Mouse (Mus musculus): ENCODE measurements around the gene Spem2.
"Not testable (repeated sequence)": the region's sequence is repeated elsewhere in the genome, so short reads cannot be mapped to it uniquely, and the experiment has no call there.

The Spem2 gene

DNA sequence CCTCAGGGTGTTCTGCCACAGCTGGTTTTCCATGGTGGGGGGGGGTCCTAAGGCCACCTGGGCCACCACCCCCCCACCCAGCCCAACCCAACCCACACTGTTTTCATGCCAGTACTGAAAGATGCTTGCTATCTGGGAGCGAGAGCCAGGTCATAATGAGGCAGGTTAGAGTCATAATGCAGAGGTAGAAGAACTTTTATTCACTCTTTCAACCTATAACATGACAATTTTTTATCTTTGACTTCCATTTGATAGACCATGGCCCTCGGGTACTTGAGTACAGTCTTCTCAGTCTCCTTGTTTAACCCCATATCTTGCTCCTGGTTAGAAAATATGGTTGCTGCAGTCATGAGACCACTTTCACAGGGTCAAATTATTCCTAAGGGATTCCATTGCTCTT lies at the start of gene Spem2:
TSS of gene Spem2 (minus strand) at position 101 of the 400 bp plus-strand sequence.
- no peak for DNase-seq (ENCODE audit: low spot score in 2 of 2)

DNA sequence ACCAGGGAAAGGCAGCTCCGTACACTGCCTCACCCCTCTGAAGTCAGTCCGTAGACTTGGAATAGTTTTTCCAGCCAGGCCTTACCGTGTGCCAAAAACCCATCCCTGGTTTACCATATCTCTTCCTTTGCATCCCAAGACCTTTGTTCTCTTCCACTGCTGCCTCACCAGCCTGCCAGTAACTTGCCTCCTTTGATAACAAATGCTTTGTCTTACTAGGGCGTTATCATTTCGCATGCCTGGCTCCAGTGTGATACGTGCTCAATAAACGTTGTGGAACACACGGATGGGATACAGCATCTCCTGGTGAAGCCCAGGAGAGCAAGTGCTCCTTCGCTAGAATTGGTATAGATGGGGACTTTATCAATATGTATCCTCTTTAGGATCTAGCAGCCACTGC lies 49.1 kb upstream of the Spem2 start:
- no peak for DNase-seq (ENCODE audit: low spot score in 2 of 2)

DNA sequence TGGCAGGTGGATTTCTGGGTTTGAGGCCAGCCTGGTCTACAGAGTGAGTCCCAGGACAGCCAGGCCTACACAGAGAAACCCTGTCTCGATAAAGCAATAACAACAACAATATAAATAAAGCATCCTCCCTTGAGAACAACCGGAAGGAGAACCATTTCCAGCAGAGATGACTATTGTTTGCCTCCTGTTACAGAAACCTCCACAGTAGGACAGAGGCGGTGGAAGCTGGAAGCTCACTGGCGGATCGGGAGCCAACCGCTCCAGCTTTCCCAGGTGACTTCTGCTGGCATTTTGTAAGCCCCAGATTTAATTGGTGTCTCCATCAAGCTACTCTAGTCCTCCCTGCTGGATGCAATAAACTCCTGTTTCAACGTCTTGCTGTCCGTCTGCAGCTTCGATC lies 47.3 kb upstream of the Spem2 start:
- no peak for DNase-seq (ENCODE audit: low spot score in 2 of 2)

DNA sequence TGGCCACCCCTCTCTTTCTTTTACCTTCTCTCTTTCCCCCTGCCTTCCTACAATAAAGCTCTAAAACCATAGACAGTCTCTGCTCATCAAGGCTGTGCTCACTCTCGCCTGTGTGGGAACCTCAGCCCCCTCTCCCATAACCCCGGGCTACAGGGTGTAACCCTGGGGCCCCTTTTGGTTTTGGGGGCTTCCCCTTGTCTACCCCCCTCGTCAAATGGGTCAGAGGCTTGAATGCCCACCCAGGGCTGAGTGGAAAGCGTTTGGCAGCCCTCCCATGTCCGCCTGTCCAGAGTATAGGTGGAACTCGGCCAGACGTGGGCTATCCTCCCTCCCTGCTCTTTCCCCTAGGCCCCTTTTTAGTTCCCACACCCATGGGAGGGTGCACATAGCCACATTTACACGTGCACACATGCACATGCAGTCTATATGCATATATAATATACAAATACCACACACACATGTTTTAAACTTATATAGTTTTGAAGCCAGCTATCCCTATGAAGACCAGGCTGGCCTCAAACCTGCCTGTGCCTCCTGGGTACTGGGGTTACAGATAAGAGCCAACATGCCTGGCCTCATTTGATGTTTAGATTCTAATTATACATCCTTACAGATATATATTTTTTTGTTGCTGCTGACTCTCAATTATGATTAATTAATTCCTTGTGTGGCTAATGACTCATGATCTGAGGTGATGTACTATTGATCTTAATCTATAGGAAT lies 46.0 kb upstream of the Spem2 start:
- no peak for DNase-seq (ENCODE audit: low spot score in 2 of 2)

DNA sequence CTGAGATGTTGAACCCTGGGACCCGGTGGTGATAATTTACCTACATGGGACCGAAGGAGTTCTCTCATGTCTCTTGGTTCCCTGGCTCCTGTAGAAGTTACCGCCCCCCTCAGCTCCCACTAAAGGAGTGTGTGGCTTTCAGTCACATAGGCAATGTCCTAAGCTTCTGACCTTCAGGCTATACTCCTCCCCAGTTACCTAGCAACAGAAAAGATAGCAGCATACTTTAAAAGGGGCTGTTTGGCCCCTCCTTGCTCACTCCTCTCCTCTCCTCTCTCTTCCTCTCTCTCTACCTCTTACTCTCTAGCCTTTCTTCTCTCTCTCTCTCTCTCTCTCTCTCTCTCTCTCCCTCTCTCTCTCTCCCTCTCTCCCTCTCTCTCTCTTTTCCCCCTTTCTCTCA lies 45.5 kb upstream of the Spem2 start:
- DNase-seq (ENCODE audit: low spot score in 2 of 2), result not testable (repeated sequence)

DNA sequence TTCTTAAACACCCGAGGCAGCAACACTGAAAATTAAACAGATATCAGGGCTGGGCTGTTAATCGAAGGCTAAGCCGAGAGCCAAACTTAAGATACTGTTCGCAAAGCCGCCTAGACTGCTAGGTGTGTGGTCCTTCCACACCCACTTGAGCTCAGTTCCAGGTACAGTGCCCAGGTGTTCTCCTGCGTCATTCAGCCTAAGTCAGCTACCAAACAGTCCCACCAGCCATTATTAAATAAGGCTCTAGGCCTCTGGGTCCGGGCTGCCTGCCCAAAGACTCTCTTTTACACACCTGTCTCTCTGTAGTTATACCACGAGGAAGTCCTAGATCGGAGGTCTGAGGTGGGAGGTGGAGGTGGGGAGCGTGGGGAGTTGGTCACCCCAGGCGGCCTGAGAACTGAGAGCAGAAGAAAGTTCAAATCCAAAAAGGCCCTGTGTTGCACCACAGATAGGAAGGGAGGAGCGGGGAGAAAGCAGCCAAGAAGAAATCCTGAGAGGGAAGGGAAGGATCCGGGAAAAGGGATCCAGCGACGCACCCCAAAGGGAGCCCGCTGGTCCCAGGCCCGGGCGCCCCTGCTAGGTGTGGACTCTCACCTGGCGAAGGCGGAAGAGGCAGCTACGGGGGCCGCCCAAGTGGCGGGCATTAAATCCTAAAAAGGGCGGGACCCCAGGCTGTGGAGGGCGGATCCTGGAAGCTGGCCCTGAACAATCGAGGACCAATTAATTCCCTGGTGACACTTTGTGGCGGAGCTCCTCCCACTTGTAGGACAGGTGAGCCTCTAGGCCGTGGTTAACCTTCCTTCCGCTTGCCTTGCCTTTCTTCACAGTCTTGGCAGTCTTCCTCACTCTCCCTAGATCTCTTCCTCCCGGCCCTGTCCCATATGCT lies 40.1 kb upstream of the Spem2 start, which contains the start of gene Tnk1:
TSS of gene Tnk1 (minus strand) at position 618 of the 886 bp plus-strand sequence.
- no peak for DNase-seq (ENCODE audit: low spot score in 2 of 2)

DNA sequence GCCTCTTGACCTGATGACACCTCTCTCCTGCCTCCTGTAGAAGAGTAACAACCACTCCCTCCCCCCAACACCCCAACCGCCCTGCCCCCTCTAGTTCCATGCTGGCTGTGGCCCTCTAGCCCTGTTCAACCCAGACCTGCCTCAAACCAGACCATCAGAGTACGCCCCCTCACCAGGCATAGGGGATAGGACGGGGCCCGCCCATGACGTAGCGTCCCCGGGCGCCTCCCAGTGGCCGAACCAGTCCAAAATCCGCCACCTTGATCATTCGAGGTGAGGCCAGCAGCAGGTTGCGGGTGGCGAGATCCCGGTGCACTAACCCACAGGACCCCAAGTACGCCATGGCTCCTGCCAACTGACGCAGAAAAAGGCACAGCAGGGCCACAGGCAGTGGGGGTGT lies 37.1 kb upstream of the Spem2 start:
- no peak for DNase-seq (ENCODE audit: low spot score in 2 of 2)

DNA sequence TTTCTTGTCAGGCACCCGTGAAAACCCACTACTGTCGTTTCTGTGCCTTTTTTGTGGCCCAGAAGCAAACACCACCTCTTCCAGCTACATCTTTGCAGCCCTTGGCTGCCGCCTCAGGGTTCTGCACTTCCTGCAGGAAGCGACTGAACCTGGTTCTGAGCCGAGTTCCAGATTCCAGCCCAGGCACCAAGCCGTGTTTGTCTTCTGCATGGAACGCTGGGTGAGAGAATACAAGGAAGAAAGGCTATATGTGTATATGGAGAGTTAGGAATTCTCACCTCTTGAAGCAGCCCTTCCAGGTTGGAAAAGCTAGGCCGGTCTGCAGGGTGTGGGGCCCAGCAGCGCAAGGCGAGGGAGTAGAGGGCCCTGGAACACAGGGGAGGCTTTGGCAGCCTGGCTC lies 36.4 kb upstream of the Spem2 start:
- DNase-seq (ENCODE audit: low spot score in 2 of 2), result no peak

DNA sequence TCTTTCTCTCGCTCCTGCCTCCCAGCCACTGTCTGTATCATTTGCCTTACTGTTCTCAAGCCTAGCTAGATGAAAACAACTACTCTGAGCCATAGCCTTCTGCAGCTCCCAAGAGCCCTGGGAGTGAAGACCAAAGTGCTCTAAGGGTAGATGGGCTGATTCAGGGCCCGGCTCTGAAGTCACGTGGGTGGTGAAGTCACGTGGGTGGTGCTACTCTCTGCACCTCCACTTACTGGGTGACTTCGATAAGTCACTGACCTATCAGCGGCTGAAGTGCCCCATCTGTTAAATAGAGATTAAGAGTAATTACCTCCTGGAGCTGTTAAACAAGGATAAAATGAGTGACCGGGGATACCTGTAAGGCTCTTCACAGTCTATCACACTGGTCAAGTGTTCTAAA lies 35.7 kb upstream of the Spem2 start:
- no peak for DNase-seq (ENCODE audit: low spot score in 2 of 2)

DNA sequence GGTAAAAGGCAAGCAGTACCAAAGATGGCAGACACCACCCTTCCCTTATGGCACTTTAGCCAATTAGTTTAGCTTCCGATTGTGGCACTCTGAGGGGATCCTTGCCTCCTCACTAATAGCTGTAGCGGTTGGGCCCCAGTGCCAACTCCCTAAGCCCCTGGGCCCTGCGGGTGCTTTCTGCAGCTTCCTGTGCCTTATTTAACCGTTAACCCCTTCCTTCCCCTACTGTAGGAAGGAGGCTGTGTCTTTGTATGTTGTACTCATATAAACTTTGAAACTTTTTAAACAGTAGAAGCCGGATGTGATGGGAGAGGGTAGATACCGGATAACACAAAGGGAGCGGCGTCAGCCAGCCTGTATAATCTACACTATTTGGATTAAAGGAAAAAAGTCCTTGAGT lies 32.5 kb upstream of the Spem2 start:
- DNase-seq (ENCODE audit: low spot score in 2 of 2), result no peak

DNA sequence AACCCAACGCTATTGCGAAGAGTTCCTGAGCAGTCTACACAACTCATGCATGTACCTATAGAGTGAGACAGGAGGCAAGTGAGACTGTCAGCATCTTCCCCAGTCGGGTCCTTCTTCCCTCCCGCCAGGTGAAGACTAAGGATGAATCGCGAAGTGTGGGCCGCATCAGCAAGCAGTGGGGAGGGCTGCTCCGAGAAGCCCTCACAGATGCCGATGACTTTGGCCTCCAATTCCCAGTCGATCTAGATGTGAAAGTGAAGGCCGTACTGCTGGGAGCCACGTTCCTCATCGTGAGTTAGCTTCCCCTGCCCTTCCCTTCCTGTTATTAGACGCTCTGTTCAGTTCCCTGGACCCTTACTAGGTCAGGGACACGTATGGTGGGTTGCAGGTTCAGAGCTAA lies 31.6 kb upstream of the Spem2 start:
- DNase-seq (ENCODE audit: low spot score in 2 of 2), result no peak

DNA sequence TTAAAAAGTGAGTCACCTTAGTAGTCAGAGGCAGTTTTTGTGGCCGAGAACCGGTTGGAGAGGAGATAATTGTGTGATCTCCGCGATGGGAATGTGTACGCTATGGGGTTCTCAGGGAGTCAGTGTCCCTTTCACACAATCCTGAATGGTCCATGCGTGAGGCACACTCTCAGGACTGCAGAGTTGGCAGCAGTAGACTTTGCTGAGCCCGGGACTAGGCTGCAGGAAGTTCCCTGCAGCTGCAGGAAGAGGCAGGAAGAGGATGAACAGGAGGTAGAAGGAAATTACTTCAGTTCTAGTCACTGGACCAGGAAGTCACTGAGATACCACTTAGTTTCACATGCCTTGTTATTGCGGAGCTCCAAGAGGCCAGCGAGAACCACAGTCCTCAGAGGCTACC lies 30.9 kb upstream of the Spem2 start:
- DNase-seq (ENCODE audit: low spot score in 2 of 2), result no peak

DNA sequence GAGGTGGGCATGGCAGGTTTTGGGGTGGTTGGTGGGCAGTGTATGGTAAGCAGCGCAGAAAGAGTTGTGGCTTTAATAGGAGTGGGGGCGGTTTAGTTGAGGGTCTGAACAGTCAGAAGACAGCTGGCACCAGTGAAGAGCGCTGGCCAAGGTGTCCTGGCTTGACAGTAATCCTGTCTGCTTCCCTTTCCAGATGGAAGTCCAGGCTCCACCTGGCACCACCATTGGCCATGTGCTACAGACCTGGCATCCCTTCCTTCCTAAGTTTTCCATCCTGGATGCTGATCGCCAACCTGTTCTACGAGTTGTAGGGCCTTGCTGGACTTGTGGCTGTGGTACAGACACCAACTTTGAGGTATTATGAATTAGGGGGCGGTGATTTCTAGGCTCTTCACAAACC lies 29.8 kb upstream of the Spem2 start:
- no peak for DNase-seq (ENCODE audit: low spot score in 2 of 2)

DNA sequence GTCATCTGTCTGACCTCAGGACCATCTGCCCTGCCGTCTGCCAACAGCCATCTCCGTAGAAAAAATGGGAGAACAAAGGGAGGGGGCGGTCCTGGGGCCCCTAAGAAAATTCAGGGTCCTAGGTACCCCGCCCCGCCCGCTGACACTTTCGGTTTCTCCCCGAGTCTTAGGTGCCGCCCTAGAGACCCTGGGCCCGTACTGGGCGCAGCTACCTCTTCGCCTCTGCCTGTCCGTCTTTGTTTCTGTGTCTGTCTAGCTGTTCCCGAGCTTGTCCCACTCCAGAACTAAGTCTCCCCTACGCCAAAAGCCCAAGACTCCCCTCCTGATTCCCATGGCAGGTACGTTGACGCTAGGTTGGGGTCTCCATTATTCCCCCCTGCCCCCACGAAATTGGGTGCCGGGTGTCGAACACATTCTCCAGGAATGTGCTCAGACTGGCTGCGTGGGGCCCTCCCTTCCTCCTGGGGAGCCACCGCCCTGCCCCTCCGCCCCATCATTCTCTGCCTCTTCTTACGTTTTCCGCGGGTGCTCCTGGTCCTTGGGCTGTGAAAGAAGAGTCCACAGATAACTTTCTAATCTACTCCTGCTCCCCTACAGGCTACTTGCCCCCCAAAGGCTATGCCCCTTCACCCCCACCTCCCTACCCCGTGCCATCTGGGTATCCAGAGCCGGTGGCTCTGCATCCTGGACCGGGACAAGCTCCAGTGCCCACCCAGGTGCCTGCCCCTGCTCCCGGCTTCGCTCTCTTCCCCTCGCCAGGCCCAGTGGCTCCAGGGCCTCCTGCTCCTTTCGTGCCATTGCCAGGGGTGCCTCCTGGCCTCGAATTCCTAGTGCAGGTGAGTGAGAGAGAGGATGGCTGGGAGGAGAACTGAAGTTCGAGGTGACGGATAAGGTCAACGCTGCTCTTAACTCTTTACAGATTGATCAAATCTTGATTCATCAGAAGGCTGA lies 28.7 kb upstream of the Spem2 start:
- no peak for DNase-seq (ENCODE audit: low spot score in 2 of 2)

DNA sequence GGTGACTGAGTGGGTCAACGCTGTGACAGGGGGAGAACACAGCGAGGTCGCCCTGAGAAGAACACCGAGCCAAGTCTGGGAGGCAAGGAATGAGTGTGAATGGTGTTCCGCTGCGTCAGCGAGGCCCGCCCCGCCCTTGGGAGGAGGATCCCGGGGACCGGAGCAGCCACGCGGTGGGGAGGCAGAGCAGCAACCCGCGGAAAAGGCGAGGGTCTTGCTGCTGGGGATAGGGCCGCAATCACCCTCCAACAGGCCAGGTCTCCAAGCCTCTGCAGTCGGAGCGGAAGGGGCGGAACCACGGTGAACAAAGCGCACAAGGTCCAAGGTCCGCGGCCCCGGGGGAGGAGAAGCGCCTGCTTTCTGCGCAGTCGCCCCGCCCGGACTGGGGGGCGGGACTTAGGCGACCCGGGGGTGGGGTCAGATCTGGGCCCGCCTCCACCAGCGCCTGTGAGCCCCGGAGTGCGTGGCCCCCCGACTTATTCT lies 28.0 kb upstream of the Spem2 start, which contains the start of gene Plscr3:
TSS of gene Plscr3 (plus strand) at position 179 of the 483 bp plus-strand sequence.
- DNase-seq (ENCODE audit: low spot score in 2 of 2), result peak; percentile 80 to 83

DNA sequence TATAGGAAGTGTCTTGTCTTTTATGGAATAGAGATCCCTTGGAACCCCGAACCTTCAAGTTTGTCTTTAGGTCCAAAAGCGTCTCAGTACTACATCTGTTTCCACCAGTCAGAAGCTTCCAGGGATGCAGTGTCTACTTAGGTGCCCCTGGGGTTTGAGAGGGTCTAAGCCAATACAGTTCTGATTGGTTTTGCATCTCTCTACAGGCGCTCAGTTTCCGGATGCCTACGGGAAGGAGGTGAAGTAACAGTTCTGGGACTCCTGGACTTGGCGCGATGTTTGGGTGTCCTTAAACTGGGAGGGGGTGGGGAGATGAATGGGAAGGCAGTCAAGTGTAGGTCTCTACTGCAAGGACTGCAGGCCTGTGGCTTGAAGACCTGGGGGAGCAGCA lies 20.4 kb upstream of the Spem2 start:
- DNase-seq (ENCODE audit: low spot score in 2 of 2), result no peak

DNA sequence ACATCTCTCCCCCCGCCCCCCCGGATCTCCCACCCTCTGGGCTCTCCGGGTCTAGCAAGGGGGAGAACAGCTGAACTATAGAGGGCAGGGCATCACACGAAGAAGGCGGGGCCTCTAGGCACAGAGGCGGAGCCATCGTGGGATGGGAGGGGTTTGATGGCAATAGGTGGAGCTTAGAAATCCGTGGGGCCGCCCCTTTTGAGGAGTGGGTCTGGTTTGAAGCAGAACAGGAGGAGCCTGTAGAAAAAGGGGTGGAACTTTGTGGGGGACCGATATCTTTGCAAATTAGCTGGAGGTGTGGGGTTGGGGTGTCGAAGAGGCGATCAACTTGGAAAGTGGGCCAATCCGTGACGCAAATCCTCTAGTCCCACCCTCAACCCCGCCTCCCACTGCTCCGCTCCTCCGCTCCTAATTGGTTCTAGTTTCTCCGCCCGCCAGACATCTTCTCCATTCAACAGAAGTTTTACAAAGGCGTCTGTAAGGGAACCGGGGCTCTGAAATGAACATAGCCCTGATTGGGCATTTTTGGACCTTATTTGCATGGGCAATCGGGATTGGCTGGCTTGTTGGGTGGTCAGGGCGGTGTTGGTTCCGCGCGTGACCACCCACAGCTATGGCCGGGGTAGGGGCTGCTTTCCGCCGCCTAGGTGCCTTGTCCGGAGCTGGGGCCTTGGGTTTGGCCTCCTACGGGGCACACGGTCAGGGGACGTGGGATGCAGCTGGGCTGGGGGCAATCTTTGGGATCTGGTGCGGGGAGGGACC lies 19.9 kb upstream of the Spem2 start, which contains the start of gene Tmem256:
TSS of gene Tmem256 (plus strand) at position 563 of the 762 bp plus-strand sequence.
- peak; percentile 95 to 98 for DNase-seq (ENCODE audit: low spot score in 2 of 2)

DNA sequence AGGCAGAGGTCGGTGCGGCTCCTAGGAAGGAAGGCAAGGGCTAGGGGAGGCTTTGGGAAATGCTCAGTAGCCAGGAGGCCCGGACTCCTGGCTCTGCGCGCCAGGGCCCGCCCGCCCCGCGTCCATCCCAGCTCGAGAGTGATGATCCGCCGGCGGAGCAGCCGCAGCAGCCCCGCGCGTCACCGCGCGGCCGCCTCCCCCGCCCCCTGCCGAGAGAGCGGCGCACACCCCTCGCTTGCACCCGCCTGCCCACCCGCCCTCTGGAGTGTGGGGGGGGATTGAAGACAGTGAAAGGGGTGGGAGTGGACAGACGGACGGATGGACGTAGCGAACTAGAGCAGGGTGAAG lies 19.3 kb upstream of the Spem2 start, which contains the start of gene Nlgn2:
TSS of gene Nlgn2 (minus strand) at position 181 of the 348 bp plus-strand sequence.
- no peak for DNase-seq (ENCODE audit: low spot score in 2 of 2)

DNA sequence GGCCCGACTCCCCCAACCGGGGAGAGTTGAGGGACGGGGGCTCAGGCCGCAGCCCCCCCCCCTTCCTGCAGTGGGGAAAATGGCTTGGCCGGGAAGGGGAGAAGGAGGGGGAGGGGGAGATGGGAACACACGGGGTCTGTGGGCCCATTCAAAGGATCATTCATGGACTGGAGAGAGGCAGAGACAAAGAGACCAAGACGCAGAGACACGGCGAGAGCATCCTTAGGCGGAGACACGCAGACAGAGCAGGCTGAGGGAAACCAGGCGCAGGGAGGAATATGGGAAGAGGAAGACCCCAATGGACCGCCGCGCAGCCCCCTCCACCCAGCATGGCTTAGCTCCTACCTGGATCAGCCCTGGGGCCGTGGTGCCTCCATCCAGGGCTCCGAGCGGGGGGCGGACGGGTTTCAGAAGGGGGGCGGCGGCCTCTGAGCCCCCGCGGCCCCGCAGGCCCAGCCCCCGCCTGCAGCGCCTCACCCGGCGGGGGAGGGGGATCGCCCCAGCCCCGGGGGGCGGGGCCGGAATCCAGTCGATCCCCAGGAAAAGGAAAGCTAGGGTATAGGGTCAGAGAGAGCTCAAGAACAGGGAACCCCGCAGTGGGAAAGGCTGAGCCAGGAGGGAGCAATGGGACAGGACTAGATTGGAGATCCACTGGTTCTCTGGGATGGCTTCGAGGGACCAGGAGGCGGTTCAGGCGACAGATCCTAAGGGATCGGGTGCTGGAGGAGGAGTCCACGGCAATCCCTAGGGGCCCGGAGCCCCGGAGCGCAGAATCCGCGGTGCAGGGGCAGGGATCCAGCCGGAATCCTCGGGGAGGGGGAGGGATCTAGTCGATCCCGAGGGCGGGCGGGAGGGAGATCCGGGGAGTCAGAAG lies 18.7 kb upstream of the Spem2 start:
- DNase-seq (ENCODE audit: low spot score in 2 of 2), result peak; percentile 42 to 43

DNA sequence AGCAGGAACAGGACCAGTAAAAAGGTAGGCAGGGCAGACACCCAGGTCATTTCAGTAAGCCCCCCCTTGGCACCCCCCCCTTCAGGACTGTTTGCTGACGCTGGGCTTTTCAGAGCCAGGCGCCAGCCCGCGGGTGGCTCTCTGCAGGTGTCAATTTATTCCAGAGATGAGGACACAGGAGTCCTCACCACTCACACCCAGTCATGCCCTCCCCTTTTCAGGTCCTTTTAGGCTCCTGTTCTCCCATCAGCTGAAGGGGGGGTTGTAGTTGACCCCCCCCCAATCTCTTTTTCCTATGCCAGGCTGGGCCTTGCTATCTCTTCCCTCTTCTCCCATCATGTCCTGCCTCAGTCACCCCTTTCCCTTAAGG lies 17.7 kb upstream of the Spem2 start:
- no peak for DNase-seq (ENCODE audit: low spot score in 2 of 2)
